Mouse (Mus musculus): ENCODE measurements around the gene Npcd. TPM values are rescaled to one million over a fixed set of nuclear protein-coding genes. Genes with fewer than 3 reads are reported as not detected.

Gene Npcd
- polyA plus RNA-seq, 1 experiment from 2014 or later, result 0.42 TPM

GRCm38 (mm10) chr15:79763001-79763400 lies 71.0 kb downstream of the Npcd start:
- no peak overlapping the region for H3K4me3 ChIP-seq (replicated peaks)
- no peaks in the 10 kb centered on the region for H3K9me3 ChIP-seq (replicated peaks)
- no peak overlapping the region for H3K4me2 ChIP-seq
- peaks cover 27% of the 10 kb centered on the region for H3K4me1 ChIP-seq
- no peak for ATAC-seq (ENCODE audit: low FRiP score)
- H3K27me3 ChIP-seq (replicated peaks), result no peaks in the 10 kb centered on the region
- H3K27ac ChIP-seq (replicated peaks), result no peak overlapping the region
- 92% methylated on average over 9 of the region's 9 CpGs for WGBS
- peaks cover 25% of the 10 kb centered on the region for H3K36me3 ChIP-seq
- no peak overlapping the region for H3K9ac ChIP-seq (replicated peaks)

GRCm38 (mm10) chr15:79760956-79761355 lies 73.1 kb downstream of the Npcd start:
- Histone ChIP-seq H3K36me3 (peaks cover 25% of the 10 kb centered on the region), H3K4me1 (peaks cover 7% of the 10 kb centered on the region; the same call in 1 of the 2 replicates), H3K4me3 (replicated peaks) (no peak overlapping the region), H3K27me3 (replicated peaks) (no peaks in the 10 kb centered on the region), H3K4me2 (no peak overlapping the region), H3K27ac (replicated peaks) (no peak overlapping the region), H3K9me3 (replicated peaks) (no peaks in the 10 kb centered on the region), H3K9ac (replicated peaks) (no peak overlapping the region)
- WGBS, result 88% methylated on average over 6 of the region's 6 CpGs
- no peak for ATAC-seq (ENCODE audit: low FRiP score)

DNA sequence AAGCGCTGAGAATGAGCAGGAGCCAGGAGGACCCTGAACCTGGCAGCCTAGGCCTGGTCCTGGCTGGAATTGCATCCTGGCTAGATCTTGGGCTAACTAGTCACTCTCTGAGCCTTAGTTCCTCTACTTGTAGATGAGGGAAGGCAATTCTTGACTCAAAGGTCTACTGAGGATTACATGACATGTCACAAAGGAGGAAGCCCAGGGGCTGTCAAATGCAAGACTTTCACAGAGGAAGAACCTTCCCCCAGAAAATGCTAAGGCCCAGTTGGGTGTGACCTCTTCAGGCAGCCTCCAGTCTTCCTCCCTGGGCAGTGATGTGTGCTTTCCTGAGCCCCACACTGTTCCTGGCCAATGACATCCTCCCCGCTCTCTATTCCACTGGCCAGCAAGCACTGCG lies 76.9 kb downstream of the Npcd start:
- Histone ChIP-seq H3K4me3 (replicated peaks) (no peak overlapping the region), H3K4me2 (no peak overlapping the region), H3K27me3 (replicated peaks) (no peaks in the 10 kb centered on the region), H3K4me1 (peaks cover 4% of the 10 kb centered on the region; the same call in 1 of the 2 replicates), H3K9me3 (replicated peaks) (no peaks in the 10 kb centered on the region), H3K27ac (replicated peaks) (no peak overlapping the region), H3K36me3 (peaks cover 9% of the 10 kb centered on the region; the same call in 1 of the 2 replicates), H3K9ac (replicated peaks) (no peak overlapping the region)
- ATAC-seq (ENCODE audit: low FRiP score), result no peak
- WGBS, result 87% methylated on average over 3 of the region's 3 CpGs

DNA sequence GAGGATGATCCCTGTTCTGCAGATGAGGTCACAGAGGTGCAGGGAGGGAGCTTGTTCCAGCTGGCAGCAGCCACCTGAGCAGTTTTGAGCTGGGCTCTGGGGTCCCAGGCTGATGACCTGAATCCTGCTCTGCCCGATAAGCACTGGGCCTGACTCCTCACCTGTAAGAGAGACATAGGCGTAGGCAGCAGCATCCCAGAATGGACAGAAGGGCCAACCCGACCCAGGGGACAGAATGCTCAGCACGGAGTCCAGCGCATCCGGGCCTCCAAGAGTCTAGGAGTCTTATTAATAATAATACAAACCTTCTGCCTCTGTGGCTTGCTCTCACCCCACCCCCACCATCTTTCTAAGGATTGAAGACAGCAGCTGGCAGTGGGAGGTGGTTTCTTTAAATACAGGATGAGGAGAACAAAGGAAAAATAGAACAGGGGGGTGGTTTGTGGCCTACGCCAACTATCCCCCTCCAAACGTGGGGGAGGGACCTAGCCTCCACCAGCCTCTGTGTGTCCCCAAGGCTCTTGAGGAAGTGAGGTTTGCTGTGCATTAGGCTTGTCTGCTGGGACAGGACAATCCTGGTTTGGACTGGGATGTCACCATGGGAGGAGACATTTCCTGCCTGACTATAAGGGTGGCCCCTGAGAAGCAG lies 77.9 kb downstream of the Npcd start:
- Histone ChIP-seq H3K36me3 (peaks cover 2% of the 10 kb centered on the region; the same call in 1 of the 2 replicates), H3K4me1 (peaks cover 4% of the 10 kb centered on the region; the same call in 1 of the 2 replicates), H3K9ac (replicated peaks) (no peak overlapping the region), H3K9me3 (replicated peaks) (no peaks in the 10 kb centered on the region), H3K27ac (replicated peaks) (no peak overlapping the region), H3K4me2 (no peak overlapping the region), H3K4me3 (replicated peaks) (no peak overlapping the region), H3K27me3 (replicated peaks) (no peaks in the 10 kb centered on the region)
- WGBS, result 80% methylated on average over 8 of the region's 8 CpGs
- ATAC-seq (ENCODE audit: low FRiP score), result no peak

DNA sequence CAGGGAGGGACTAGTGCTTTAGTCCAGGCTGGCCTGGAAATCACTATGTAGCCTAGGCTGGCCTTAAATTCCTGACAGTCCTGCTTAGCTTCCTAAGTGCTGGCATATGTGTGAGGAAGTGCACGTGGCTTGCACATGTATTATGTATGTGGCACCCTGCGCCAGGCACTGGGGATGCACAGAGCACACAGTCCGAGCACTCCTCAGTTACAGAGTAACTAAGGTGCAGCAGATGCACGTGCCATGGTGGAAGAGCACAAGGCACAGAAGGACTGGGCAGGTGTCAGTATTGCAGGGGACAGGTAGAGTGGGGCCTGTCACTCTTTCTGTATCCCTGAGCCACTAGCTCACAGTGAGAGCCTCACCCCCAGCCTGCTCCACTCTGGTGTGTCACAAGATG lies 78.9 kb downstream of the Npcd start:
- Histone ChIP-seq H3K27me3 (replicated peaks) (no peaks in the 10 kb centered on the region), H3K9ac (replicated peaks) (no peak overlapping the region), H3K4me3 (replicated peaks) (no peak overlapping the region), H3K4me1 (peaks cover 4% of the 10 kb centered on the region; the same call in 1 of the 2 replicates), H3K27ac (replicated peaks) (no peak overlapping the region), H3K36me3 (0 out of 2 replicates have a peak, but pooled peaks cover 2% of the 10 kb centered on the region), H3K4me2 (no peak overlapping the region), H3K9me3 (replicated peaks) (no peaks in the 10 kb centered on the region)
- no peak for ATAC-seq (ENCODE audit: low FRiP score)
- 82% methylated on average over 4 of the region's 4 CpGs for WGBS

DNA sequence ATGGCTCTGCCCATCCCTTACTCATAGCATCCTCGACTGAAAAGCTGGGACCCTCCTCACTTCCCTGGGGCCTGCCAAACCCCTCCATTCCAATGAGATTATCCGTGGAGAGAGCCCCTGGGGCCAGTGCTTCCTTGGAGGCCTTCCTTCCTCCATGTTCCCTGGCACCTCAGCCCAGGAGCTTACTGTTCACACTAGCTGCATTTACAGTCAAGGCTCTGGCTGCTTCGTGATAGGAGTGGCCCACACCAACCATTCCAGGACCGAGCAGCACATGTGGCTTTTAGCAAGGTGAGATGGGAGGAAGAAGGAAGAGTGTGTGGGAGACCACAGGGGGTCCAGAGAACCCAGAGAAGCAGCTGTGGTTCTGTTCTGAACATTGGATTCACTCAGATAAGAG lies 80.2 kb downstream of the Npcd start:
- WGBS, result 61% methylated on average over 4 of the region's 4 CpGs
- no peak overlapping the region for H3K4me2 ChIP-seq
- no peak overlapping the region for H3K27ac ChIP-seq (replicated peaks)
- H3K4me3 ChIP-seq (replicated peaks), result no peak overlapping the region
- peaks cover 4% of the 10 kb centered on the region; the same call in 1 of the 2 replicates for H3K4me1 ChIP-seq
- no peak overlapping the region for H3K9ac ChIP-seq (replicated peaks)
- no peaks in the 10 kb centered on the region for H3K9me3 ChIP-seq (replicated peaks)
- H3K36me3 ChIP-seq, result 0 out of 2 replicates have a peak, but pooled peaks cover 2% of the 10 kb centered on the region
- ATAC-seq (ENCODE audit: low FRiP score), result no peak
- no peaks in the 10 kb centered on the region for H3K27me3 ChIP-seq (replicated peaks)

GRCm38 (mm10) chr15:79753420-79753752 lies 80.7 kb downstream of the Npcd start:
- 0 out of 2 replicates have a peak, but pooled peaks cover 2% of the 10 kb centered on the region for H3K36me3 ChIP-seq
- no peak overlapping the region for H3K4me2 ChIP-seq
- 96% methylated on average over 3 of the region's 3 CpGs for WGBS
- no peak overlapping the region for H3K4me3 ChIP-seq (replicated peaks)
- no peaks in the 10 kb centered on the region for H3K27me3 ChIP-seq (replicated peaks)
- no peak for ATAC-seq (ENCODE audit: low FRiP score)
- no peaks in the 10 kb centered on the region for H3K9me3 ChIP-seq (replicated peaks)
- H3K9ac ChIP-seq (replicated peaks), result no peak overlapping the region
- H3K4me1 ChIP-seq, result peaks cover 4% of the 10 kb centered on the region; the same call in 1 of the 2 replicates
- no peak overlapping the region for H3K27ac ChIP-seq (replicated peaks)

DNA sequence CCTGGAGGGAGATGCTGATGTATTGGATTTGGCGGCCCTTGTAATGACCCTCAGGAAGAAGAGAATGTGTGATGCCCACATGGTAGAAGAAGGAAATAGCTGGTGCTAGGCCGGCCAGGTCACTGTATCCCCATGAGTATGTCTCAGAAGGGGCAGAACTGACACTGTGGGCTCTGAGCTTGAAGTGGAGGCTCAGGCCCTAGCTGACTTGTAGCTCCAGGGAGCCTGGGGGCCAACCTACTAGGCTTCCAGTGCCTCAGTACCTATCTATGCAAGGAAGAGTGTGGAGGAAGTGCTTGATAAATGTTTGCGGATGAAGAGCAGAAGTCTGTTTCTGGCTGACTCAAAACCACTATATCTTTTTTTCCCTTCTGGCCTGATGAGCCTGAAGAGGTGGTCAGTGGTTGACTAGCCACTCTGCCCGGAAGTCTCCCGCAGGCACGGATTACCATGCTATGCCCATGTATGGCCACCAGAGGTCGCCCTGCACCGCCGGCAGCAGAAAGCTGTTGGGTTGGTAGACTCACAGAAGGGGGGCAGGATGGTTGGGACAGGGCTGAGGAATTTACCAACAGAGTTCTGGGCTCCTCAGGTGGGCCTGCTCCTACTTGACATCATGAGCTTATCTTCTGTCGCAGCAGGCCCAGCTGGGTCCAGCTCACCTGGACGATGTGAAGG lies 81.2 kb downstream of the Npcd start:
- Histone ChIP-seq H3K27ac (replicated peaks) (no peak overlapping the region), H3K9ac (replicated peaks) (no peak overlapping the region), H3K27me3 (replicated peaks) (no peaks in the 10 kb centered on the region), H3K4me2 (no peak overlapping the region), H3K9me3 (replicated peaks) (no peaks in the 10 kb centered on the region), H3K4me1 (peaks cover 4% of the 10 kb centered on the region; the same call in 1 of the 2 replicates), H3K36me3 (no peaks in the 10 kb centered on the region), H3K4me3 (replicated peaks) (no peak overlapping the region)
- 22% methylated on average over 11 of the region's 11 CpGs for WGBS
- ATAC-seq (ENCODE audit: low FRiP score), result peak; percentile 40

DNA sequence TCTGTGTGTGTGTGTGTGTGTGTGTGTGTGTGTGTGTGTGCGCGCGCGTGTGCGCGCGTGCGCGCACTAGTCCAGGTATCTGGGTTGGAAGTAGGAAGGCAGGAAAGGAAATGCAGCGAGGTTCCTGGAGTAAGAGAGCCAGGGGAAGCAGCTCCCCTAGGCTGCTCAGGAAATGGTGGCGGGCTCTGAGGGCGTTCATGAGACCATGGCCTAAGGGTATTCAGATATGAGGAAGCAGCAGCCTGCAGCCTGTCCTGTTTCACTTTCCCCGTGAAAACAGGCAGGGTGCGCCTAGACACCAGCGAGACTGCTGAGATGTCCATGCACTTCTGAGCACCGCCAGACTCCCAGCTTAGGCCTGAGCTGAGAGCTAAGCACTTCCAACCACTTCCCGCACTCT lies 82.3 kb downstream of the Npcd start:
- no peak overlapping the region for H3K4me2 ChIP-seq
- no peaks in the 10 kb centered on the region for H3K27me3 ChIP-seq (replicated peaks)
- no peaks in the 10 kb centered on the region for H3K9me3 ChIP-seq (replicated peaks)
- no peak for ATAC-seq (ENCODE audit: low FRiP score)
- H3K4me1 ChIP-seq, result peaks cover 4% of the 10 kb centered on the region; the same call in 1 of the 2 replicates
- no peak overlapping the region for H3K27ac ChIP-seq (replicated peaks)
- H3K36me3 ChIP-seq, result no peaks in the 10 kb centered on the region
- 81% methylated on average over 17 of the region's 17 CpGs for WGBS
- no peak overlapping the region for H3K4me3 ChIP-seq (replicated peaks)
- no peak overlapping the region for H3K9ac ChIP-seq (replicated peaks)

DNA sequence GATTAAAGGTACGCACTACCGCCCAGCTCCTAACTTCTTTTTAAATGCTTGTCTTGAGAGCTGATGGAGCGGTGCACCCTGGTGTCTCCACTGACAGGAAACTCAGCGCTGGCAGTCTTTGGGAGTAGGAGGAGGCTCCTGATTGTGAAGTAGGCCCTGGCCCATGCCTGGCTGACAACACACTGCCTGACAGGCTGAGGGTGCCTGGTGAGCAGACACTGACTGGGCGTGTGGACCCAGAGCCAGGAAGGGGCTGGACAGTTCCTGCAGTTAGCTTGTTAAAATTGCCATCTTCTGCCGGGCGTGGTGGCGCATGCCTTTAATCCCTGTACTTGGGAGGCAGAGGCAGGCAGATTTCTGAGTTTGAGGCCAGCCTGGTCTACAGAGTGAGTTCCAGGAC lies 83.8 kb downstream of the Npcd start:
- H3K9ac ChIP-seq (replicated peaks), result no peak overlapping the region
- H3K4me1 ChIP-seq, result peaks cover 4% of the 10 kb centered on the region; the same call in 1 of the 2 replicates
- H3K4me2 ChIP-seq, result no peak overlapping the region
- H3K36me3 ChIP-seq, result no peaks in the 10 kb centered on the region
- no peak for ATAC-seq (ENCODE audit: low FRiP score)
- no peaks in the 10 kb centered on the region for H3K9me3 ChIP-seq (replicated peaks)
- H3K4me3 ChIP-seq (replicated peaks), result no peak overlapping the region
- H3K27me3 ChIP-seq (replicated peaks), result no peaks in the 10 kb centered on the region
- H3K27ac ChIP-seq (replicated peaks), result no peak overlapping the region
- 90% methylated on average over 8 of the region's 8 CpGs for WGBS

- no peak overlapping the region for H3K4me3 ChIP-seq (replicated peaks)
- 91% methylated on average over 7 of the region's 7 CpGs for WGBS
- H3K9ac ChIP-seq (replicated peaks), result no peak overlapping the region
- peaks cover 4% of the 10 kb centered on the region; the same call in 1 of the 2 replicates for H3K4me1 ChIP-seq
- ATAC-seq (ENCODE audit: low FRiP score), result no peak
- no peak overlapping the region for H3K27ac ChIP-seq (replicated peaks)
- no peaks in the 10 kb centered on the region for H3K36me3 ChIP-seq
- H3K4me2 ChIP-seq, result no peak overlapping the region
- H3K9me3 ChIP-seq (replicated peaks), result no peaks in the 10 kb centered on the region
- no peaks in the 10 kb centered on the region for H3K27me3 ChIP-seq (replicated peaks)
These were observed 84.9 kb downstream of the Npcd start for GRCm38 (mm10) chr15:79749162-79749561.

GRCm38 (mm10) chr15:79747998-79748397 lies 86.0 kb downstream of the Npcd start:
- WGBS, result 60% methylated on average over 11 of the region's 11 CpGs
- H3K9ac ChIP-seq (replicated peaks), result no peak overlapping the region
- H3K36me3 ChIP-seq, result no peaks in the 10 kb centered on the region
- no peak overlapping the region for H3K4me3 ChIP-seq (replicated peaks)
- no peak for ATAC-seq (ENCODE audit: low FRiP score)
- peaks cover 3% of the 10 kb centered on the region for H3K4me1 ChIP-seq
- H3K9me3 ChIP-seq (replicated peaks), result no peaks in the 10 kb centered on the region
- H3K27me3 ChIP-seq (replicated peaks), result no peaks in the 10 kb centered on the region
- H3K4me2 ChIP-seq, result no peak overlapping the region
- H3K27ac ChIP-seq (replicated peaks), result no peak overlapping the region

Measured in neural tube, embryonic 15.5 days (tissue).